Mouse (Mus musculus): ENCODE data around the gene Dapk2. TPM values are rescaled to one million over a fixed set of nuclear protein-coding genes. Genes with fewer than 3 reads are reported as not detected.

Dapk2 gene
- polyA plus RNA-seq (2016; fragmentation: Nextera tagmentation; extraction: Ambion mirVana), result 6.3 TPM in 2 replicates

- H3K4me1 ChIP-seq, result peaks cover 11% of the 10 kb centered on the region
Measured at GRCm38 (mm10) chr9:66157958-66158830, at the start of gene Dapk2. Gene Dapk2 (plus strand): TSS chr9:66158223.

GRCm38 (mm10) chr9:66109574-66109973, 48.4 kb upstream of the Dapk2 start:
- Histone ChIP-seq H3K36me3 (peaks cover 85% of the 10 kb centered on the region), H3K4me3 (no peak overlapping the region), H3K4me1 (peaks cover 17% of the 10 kb centered on the region), H3K27ac (replicated peaks) (no peak overlapping the region), H3K27me3 (ENCODE audit: low read depth, poor library complexity, severe bottlenecking) (no peaks in the 10 kb centered on the region), H3K9me3 (replicated peaks) (no peaks in the 10 kb centered on the region)
- WGBS, result 98% methylated on average over 1 of the region's 1 CpGs
- DNase-seq (ENCODE audit: low spot score), result no peak

More at GRCm38 (mm10) chr9:66157958-66158830, at the start of gene Dapk2:
- peak within 1 kb of the TSS; percentile 56 for H3K4me3 ChIP-seq
- peak; percentile 75 for DNase-seq (ENCODE audit: low spot score)
- H3K9me3 ChIP-seq (replicated peaks), result no peaks in the 10 kb centered on the region
- 2% methylated on average over 58 of the region's 58 CpGs for WGBS
- peaks cover 44% of the 10 kb centered on the region for H3K27me3 ChIP-seq (ENCODE audit: low read depth, poor library complexity, severe bottlenecking)
- H3K36me3 ChIP-seq, result no peaks in the 10 kb centered on the region
- H3K27ac ChIP-seq (replicated peaks), result peak within 1 kb of the TSS; percentile 79

- H3K4me3 ChIP-seq, result no peak overlapping the region
- H3K36me3 ChIP-seq, result peaks cover 85% of the 10 kb centered on the region
- WGBS, result 62% methylated on average over 8 of the region's 8 CpGs
Measured at GRCm38 (mm10) chr9:66110126-66110525, 47.9 kb upstream of the Dapk2 start.

GRCm38 (mm10) chr9:66110611-66111379, 47.2 kb upstream of the Dapk2 start:
- 47% methylated on average over 8 of the region's 8 CpGs for WGBS
- H3K9me3 ChIP-seq (replicated peaks), result no peaks in the 10 kb centered on the region
- H3K36me3 ChIP-seq, result peaks cover 84% of the 10 kb centered on the region
- H3K27ac ChIP-seq (replicated peaks), result peak overlapping the region; percentile 69
- no peaks in the 10 kb centered on the region for H3K27me3 ChIP-seq (ENCODE audit: low read depth, poor library complexity, severe bottlenecking)
- DNase-seq (ENCODE audit: low spot score), result no peak
- H3K4me1 ChIP-seq, result peaks cover 17% of the 10 kb centered on the region
- no peak overlapping the region for H3K4me3 ChIP-seq

More at GRCm38 (mm10) chr9:66110126-66110525, 47.9 kb upstream of the Dapk2 start:
- Histone ChIP-seq H3K27me3 (ENCODE audit: low read depth, poor library complexity, severe bottlenecking) (no peaks in the 10 kb centered on the region), H3K27ac (replicated peaks) (peak overlapping the region; percentile 69), H3K4me1 (peaks cover 17% of the 10 kb centered on the region), H3K9me3 (replicated peaks) (no peaks in the 10 kb centered on the region)
- no peak for DNase-seq (ENCODE audit: low spot score)

GRCm38 (mm10) chr9:66114341-66114740, 43.7 kb upstream of the Dapk2 start:
- Histone ChIP-seq H3K9me3 (replicated peaks) (no peaks in the 10 kb centered on the region), H3K4me1 (peaks cover 23% of the 10 kb centered on the region), H3K27me3 (ENCODE audit: low read depth, poor library complexity, severe bottlenecking) (no peaks in the 10 kb centered on the region), H3K27ac (replicated peaks) (no peak overlapping the region), H3K36me3 (peaks cover 66% of the 10 kb centered on the region), H3K4me3 (no peak overlapping the region)
- DNase-seq (ENCODE audit: low spot score), result no peak
- WGBS, result 89% methylated on average over 3 of the region's 3 CpGs

GRCm38 (mm10) chr9:66116890-66117289, 41.1 kb upstream of the Dapk2 start:
- WGBS, result 71% methylated on average over 8 of the region's 8 CpGs
- peaks cover 6% of the 10 kb centered on the region; the same call in 1 of the 2 replicates for H3K4me1 ChIP-seq
- H3K9me3 ChIP-seq (replicated peaks), result no peaks in the 10 kb centered on the region
- H3K4me3 ChIP-seq, result no peak overlapping the region
- no peak for DNase-seq (ENCODE audit: low spot score)
- peaks cover 48% of the 10 kb centered on the region for H3K36me3 ChIP-seq
- peak overlapping the region; percentile 28; the same call in 1 of the 2 replicates for H3K27ac ChIP-seq (replicated peaks)
- H3K27me3 ChIP-seq (ENCODE audit: low read depth, poor library complexity, severe bottlenecking), result no peaks in the 10 kb centered on the region

- DNase-seq (ENCODE audit: low spot score), result no peak
- H3K9me3 ChIP-seq (replicated peaks), result no peaks in the 10 kb centered on the region
- H3K4me1 ChIP-seq, result peaks cover 20% of the 10 kb centered on the region
- H3K4me3 ChIP-seq, result no peak overlapping the region
- H3K27ac ChIP-seq (replicated peaks), result no peak overlapping the region
- peaks cover 33% of the 10 kb centered on the region for H3K36me3 ChIP-seq
- H3K27me3 ChIP-seq (ENCODE audit: low read depth, poor library complexity, severe bottlenecking), result no peaks in the 10 kb centered on the region
- 93% methylated on average over 2 of the region's 2 CpGs for WGBS
Measured at GRCm38 (mm10) chr9:66119498-66119897, 38.5 kb upstream of the Dapk2 start.

- Histone ChIP-seq H3K4me1 (peaks cover 23% of the 10 kb centered on the region), H3K36me3 (peaks cover 27% of the 10 kb centered on the region), H3K4me3 (no peak overlapping the region), H3K9me3 (replicated peaks) (no peaks in the 10 kb centered on the region), H3K27me3 (ENCODE audit: low read depth, poor library complexity, severe bottlenecking) (no peaks in the 10 kb centered on the region), H3K27ac (replicated peaks) (no peak overlapping the region)
- WGBS, result 94% methylated on average over 4 of the region's 4 CpGs
- no peak for DNase-seq (ENCODE audit: low spot score)
Measured at GRCm38 (mm10) chr9:66120106-66120505, 37.9 kb upstream of the Dapk2 start.

- DNase-seq (ENCODE audit: low spot score), result no peak
- 88% methylated on average over 3 of the region's 3 CpGs for WGBS
- H3K27ac ChIP-seq (replicated peaks), result no peak overlapping the region
Measured at GRCm38 (mm10) chr9:66120945-66121344, 37.1 kb upstream of the Dapk2 start.

GRCm38 (mm10) chr9:66121421-66121820, 36.6 kb upstream of the Dapk2 start:
- no peak for DNase-seq (ENCODE audit: low spot score)
- H3K9me3 ChIP-seq (replicated peaks), result no peaks in the 10 kb centered on the region
- H3K4me3 ChIP-seq, result no peak overlapping the region
- no peak overlapping the region for H3K27ac ChIP-seq (replicated peaks)
- peaks cover 15% of the 10 kb centered on the region for H3K36me3 ChIP-seq
- H3K27me3 ChIP-seq (ENCODE audit: low read depth, poor library complexity, severe bottlenecking), result no peaks in the 10 kb centered on the region
- peaks cover 36% of the 10 kb centered on the region for H3K4me1 ChIP-seq

More at GRCm38 (mm10) chr9:66120945-66121344, 37.1 kb upstream of the Dapk2 start:
- peaks cover 32% of the 10 kb centered on the region for H3K4me1 ChIP-seq
- H3K4me3 ChIP-seq, result no peak overlapping the region
- peaks cover 20% of the 10 kb centered on the region for H3K36me3 ChIP-seq
- no peaks in the 10 kb centered on the region for H3K9me3 ChIP-seq (replicated peaks)
- H3K27me3 ChIP-seq (ENCODE audit: low read depth, poor library complexity, severe bottlenecking), result no peaks in the 10 kb centered on the region

- Histone ChIP-seq H3K27me3 (ENCODE audit: low read depth, poor library complexity, severe bottlenecking) (no peaks in the 10 kb centered on the region), H3K9me3 (replicated peaks) (no peaks in the 10 kb centered on the region), H3K4me1 (peaks cover 44% of the 10 kb centered on the region), H3K27ac (replicated peaks) (peak overlapping the region; percentile 93; the same call in 1 of the 2 replicates), H3K36me3 (peaks cover 5% of the 10 kb centered on the region), H3K4me3 (peak overlapping the region; percentile 86)
- DNase-seq (ENCODE audit: low spot score), result no peak
- WGBS, result 31% methylated on average over 5 of the region's 5 CpGs
Measured at GRCm38 (mm10) chr9:66123648-66124047, 34.4 kb upstream of the Dapk2 start.

- no peaks in the 10 kb centered on the region for H3K9me3 ChIP-seq (replicated peaks)
- H3K4me1 ChIP-seq, result peaks cover 44% of the 10 kb centered on the region
- peak overlapping the region; percentile 93 for H3K27ac ChIP-seq (replicated peaks)
- DNase-seq (ENCODE audit: low spot score), result no peak
- H3K4me3 ChIP-seq, result peak overlapping the region; percentile 86
- peaks cover 5% of the 10 kb centered on the region for H3K36me3 ChIP-seq
- under 1% methylated on average over 12 of the region's 12 CpGs for WGBS
- H3K27me3 ChIP-seq (ENCODE audit: low read depth, poor library complexity, severe bottlenecking), result no peaks in the 10 kb centered on the region
Measured at GRCm38 (mm10) chr9:66124111-66124531, 33.9 kb upstream of the Dapk2 start.
